Mouse (Mus musculus) heart, embryonic 12.5 days (tissue): ENCODE measurements around the gene Tmem41a. TPM values are rescaled to one million over a fixed set of nuclear protein-coding genes. Genes with fewer than 3 reads are reported as not detected.
"Not testable (repeated sequence)": the region's sequence is repeated elsewhere in the genome, so short reads cannot be mapped to it uniquely, and the experiment has no call there.

Experiments
- ATAC-seq: fragments of 200-750 bp; cut with Nextera tagmentation; 2 replicates; pipeline ENCODE4 v1.8.0; 2017; ENCODE audit warnings: moderate TSS enrichment, moderate library complexity; ENCODE audit not compliant: insufficient number of reproducible peaks, low FRiP score
- H3K27ac ChIP-seq: fragments of 300-500 bp; sonication (generic); 2 replicates; pipeline ENCODE4 v1.5.1; 2016; ENCODE audit warnings: mild to moderate bottlenecking, moderate library complexity; ENCODE audit not compliant: poor library complexity, severe bottlenecking
- H3K27me3 ChIP-seq: fragments of 300-500 bp; sonication (generic); replicated peaks from 2 replicates; pipeline ENCODE4 v1.6.1; 2016; ENCODE audit warnings: mild to moderate bottlenecking, moderate library complexity
- H3K36me3 ChIP-seq: fragments of 300-500 bp; sonication (generic); 2 replicates; pipeline ENCODE4 v1.6.1; 2016; ENCODE audit warnings: mild to moderate bottlenecking, moderate library complexity
- H3K4me1 ChIP-seq: fragments of 300-500 bp; sonication (generic); replicated peaks from 2 replicates; pipeline ENCODE4 v1.6.1; 2016; ENCODE audit warnings: mild to moderate bottlenecking
- H3K4me2 ChIP-seq: fragments of 300-500 bp; sonication (generic); 2 replicates; pipeline ENCODE4 v1.6.1; 2016; ENCODE audit warnings: mild to moderate bottlenecking, moderate library complexity
- H3K4me3 ChIP-seq: fragments of 300-500 bp; sonication (generic); 2 replicates; pipeline ENCODE4 v1.5.1; 2016; ENCODE audit warnings: mild to moderate bottlenecking
- H3K9ac ChIP-seq: fragments of 300-500 bp; sonication (generic); 2 replicates; pipeline ENCODE4 v1.6.1; 2016; ENCODE audit warnings: mild to moderate bottlenecking, moderate library complexity
- H3K9me3 ChIP-seq: fragments of 300-500 bp; sonication (generic); replicated peaks from 2 replicates; pipeline ENCODE4 v1.6.1; 2016; ENCODE audit warnings: mild to moderate bottlenecking, moderate library complexity
- WGBS: fragments of 180-500 bp; shearing (Covaris S2); methylation state at CpG from one replicate; pipeline ENCODE4 v1.1.7; 2016; 5-methylcytosine and 5-hydroxymethylcytosine counted together
- polyA plus RNA-seq: library from polyadenylated mRNA; unstranded; fragments of >200 nt; fragmentation: Nextera tagmentation; extraction: Ambion mirVana; gene quantifications from 2 replicates; pipeline ENCODE4 v1.2.1, GENCODE M21; 2016

Gene Tmem41a
- polyA plus RNA-seq, 1 experiment from 2014 or later = 37.6 TPM

DNA sequence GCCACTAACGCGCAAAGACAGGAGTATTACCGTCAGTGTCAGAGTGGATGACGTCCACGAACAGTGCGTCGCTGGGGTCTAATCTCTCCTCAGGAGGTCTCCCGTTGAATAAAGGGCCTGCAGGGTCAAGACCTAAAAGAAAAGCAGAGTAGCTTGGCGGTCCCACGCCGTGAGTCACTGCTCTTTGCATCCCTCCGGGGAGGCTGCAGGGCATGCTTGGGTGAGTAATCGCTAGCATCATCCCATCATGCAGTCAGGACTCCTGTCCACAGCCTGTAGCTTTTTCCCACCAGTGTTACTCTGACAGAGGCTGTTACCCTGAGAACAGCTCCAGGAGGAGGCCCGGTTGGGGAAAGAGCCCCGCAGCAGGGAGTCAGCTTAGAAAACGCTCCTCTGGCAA, 28.9 kb upstream of the Tmem41a start:
- Histone ChIP-seq H3K4me2 (peak overlapping the region; percentile 60), H3K27ac (no peak overlapping the region), H3K4me1 (peaks cover 10% of the 10 kb centered on the region; the same call in 1 of the 2 replicates), H3K9ac (no peak overlapping the region), H3K36me3 (no peaks in the 10 kb centered on the region), H3K4me3 (peak overlapping the region; percentile 11), H3K9me3 (no peaks in the 10 kb centered on the region), H3K27me3 (peaks cover 5% of the 10 kb centered on the region; the same call in 1 of the 2 replicates)
- ATAC-seq = no peak
- WGBS = 3% methylated on average over 16 of the region's 16 CpGs

DNA sequence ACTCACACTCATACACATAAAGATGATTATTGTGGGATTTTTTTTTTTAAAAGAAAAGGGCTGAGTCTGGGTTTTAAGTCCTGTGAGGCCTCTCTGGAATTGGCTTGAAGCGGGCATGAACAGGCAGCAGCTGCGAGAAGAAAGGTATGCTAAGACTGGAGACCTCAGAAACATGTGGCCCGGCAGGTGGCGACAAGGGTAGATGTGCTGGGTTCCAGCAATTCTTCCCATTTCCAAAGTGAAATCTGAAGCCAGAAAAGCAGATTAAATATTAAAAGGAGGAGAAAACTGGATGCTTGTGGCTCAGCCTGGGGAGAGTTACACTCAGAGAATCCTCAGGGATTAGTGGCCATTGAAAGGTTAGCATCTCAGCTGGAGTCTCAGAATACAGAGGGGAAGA, 24.1 kb upstream of the Tmem41a start:
- no peaks in the 10 kb centered on the region; the same call in 1 of the 2 replicates for H3K9me3 ChIP-seq
- H3K36me3 ChIP-seq = no peaks in the 10 kb centered on the region
- no peak overlapping the region for H3K9ac ChIP-seq
- 66% methylated on average over 4 of the region's 4 CpGs for WGBS
- ATAC-seq = no peak
- no peak overlapping the region for H3K4me2 ChIP-seq
- H3K4me3 ChIP-seq = no peak overlapping the region
- H3K4me1 ChIP-seq = peaks cover 9% of the 10 kb centered on the region; the same call in 1 of the 2 replicates
- 0 out of 2 replicates have a peak, but pooled peaks cover 5% of the 10 kb centered on the region for H3K27me3 ChIP-seq
- H3K27ac ChIP-seq = no peak overlapping the region

DNA sequence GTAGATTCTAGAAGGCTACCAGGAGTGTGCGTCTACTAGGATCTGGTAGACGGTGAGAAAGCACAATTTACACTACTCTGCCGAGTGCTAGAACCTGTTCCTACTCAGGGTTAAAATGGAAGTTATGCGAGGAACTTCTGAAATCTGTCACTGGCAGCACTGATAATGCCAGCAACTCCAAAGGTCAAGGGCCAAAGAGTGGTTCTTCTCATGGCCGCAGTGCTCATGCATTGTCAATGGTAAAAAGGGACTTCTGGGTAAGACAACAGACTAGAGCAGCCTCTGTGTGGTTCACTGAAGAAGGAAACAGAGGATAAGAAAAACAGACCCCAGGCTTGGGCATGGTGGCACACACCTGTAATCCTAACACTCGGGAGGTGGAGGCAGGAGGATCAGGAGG, 23.2 kb upstream of the Tmem41a start:
- 71% methylated on average over 6 of the region's 6 CpGs for WGBS
- Histone ChIP-seq H3K36me3 (no peaks in the 10 kb centered on the region), H3K27me3 (0 out of 2 replicates have a peak, but pooled peaks cover 2% of the 10 kb centered on the region), H3K4me3 (no peak overlapping the region), H3K9me3 (no peaks in the 10 kb centered on the region; the same call in 1 of the 2 replicates), H3K27ac (no peak overlapping the region), H3K9ac (no peak overlapping the region), H3K4me1 (no peaks in the 10 kb centered on the region; the same call in 1 of the 2 replicates), H3K4me2 (no peak overlapping the region)
- ATAC-seq = no peak

DNA sequence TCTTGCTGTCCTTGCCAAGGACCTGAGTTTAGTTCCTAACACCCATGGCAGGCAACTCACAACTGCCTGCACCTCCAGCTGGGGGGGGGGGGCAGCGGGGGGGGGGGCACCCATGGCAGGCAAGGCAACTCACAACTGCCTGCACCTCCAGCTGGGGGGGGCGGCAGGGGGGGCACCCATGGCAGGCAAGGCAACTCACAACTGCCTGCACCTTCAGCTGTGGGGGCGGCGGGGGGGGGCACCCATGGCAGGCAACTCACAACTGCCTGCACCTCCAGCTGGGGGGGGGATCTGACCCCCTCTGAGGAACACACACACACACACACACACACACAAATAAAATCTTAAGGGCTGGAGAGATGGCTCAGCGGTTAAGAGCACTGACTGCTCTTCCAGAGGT, 22.5 kb upstream of the Tmem41a start:
- Histone ChIP-seq H3K9me3 (no peaks in the 10 kb centered on the region; the same call in 1 of the 2 replicates), H3K36me3 (no peaks in the 10 kb centered on the region), H3K4me3 (no peak overlapping the region), H3K4me2 (no peak overlapping the region), H3K4me1 (no peaks in the 10 kb centered on the region), H3K27ac (no peak overlapping the region), H3K9ac (no peak overlapping the region), H3K27me3 (no peaks in the 10 kb centered on the region)
- ATAC-seq = 0 out of 2 replicates have a peak, but pooled peaks have one; percentile 39
- 81% methylated on average over 5 of the region's 5 CpGs for WGBS

DNA sequence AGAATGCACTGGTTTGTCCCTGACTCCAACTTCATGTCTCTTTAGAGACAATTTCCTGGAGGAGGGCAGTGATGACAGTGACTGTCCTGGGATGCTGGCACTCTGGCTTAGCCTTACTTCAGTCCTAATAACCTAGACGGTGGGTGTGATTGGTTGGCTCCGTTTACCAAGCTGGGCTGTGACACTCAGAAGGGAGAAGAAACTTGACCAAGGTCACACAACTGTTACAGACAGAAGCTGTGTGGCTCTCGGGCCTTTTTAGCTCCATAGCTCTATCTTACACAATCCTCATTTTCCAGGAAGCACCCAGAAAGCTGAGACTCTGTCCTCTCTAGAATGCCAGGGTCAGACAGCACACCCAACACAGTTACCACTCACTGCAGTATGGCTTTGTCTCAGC, 18.2 kb upstream of the Tmem41a start:
- H3K27me3 ChIP-seq = peaks cover 3% of the 10 kb centered on the region; the same call in 1 of the 2 replicates
- no peaks in the 10 kb centered on the region for H3K36me3 ChIP-seq
- no peaks in the 10 kb centered on the region; the same call in 1 of the 2 replicates for H3K9me3 ChIP-seq
- no peaks in the 10 kb centered on the region for H3K4me1 ChIP-seq
- no peak overlapping the region for H3K4me3 ChIP-seq
- H3K9ac ChIP-seq = no peak overlapping the region
- ATAC-seq = no peak
- H3K4me2 ChIP-seq = no peak overlapping the region
- H3K27ac ChIP-seq = no peak overlapping the region
- WGBS = 70% methylated on average over 3 of the region's 3 CpGs

DNA sequence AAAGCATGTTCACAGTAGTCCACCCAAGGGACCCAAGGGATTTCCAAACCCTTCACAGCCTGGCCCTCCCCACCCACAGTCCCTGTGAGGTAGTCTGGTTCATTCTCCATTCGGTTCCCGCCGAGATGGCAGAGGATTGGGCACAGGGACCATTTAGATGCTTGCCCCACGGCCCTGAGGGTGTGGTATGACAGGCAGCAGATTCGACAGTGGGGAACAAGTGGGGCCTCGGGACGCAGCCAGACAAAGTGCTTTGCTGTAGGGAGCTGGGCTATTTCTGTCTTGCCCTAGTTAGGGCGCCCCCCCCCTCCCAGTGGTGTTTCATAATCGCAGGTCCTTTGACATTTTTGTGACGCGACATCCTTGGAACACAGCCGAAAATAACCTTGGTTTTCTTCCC, 8.2 kb upstream of the Tmem41a start:
- peak; percentile 64 for ATAC-seq
- 40% methylated on average over 12 of the region's 12 CpGs for WGBS
- H3K27ac ChIP-seq = peak overlapping the region; percentile 75; the same call in 1 of the 2 replicates
- H3K4me2 ChIP-seq = peak overlapping the region; percentile 59
- peak overlapping the region; percentile 66 for H3K9ac ChIP-seq
- peak overlapping the region; percentile 24; the same call in 1 of the 2 replicates for H3K4me3 ChIP-seq
- peaks cover 14% of the 10 kb centered on the region for H3K4me1 ChIP-seq
- no peaks in the 10 kb centered on the region for H3K36me3 ChIP-seq
- 0 out of 2 replicates have a peak, but pooled peaks cover 5% of the 10 kb centered on the region for H3K9me3 ChIP-seq
- H3K27me3 ChIP-seq = no peaks in the 10 kb centered on the region; the same call in 1 of the 2 replicates

DNA sequence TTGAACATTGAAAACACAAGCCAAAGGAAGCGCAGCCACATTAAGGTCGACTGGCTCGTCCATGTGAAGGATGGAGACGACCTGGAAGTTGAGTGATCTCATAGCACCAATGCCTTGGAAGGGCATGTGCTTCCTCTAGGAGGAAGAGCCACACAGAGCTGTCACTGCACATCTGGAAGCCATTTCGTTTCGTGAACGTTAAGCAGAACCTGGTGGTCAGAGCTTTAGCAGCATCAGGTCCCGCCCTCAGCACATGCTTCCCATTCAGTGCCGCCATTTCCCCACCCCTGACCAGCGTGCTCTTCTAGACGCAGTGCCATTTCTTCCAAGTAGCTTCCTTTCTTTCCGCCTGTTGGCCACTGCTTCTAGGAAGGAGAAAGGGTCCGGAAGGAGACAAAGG, 18.9 kb downstream of the Tmem41a start:
- Histone ChIP-seq H3K4me3 (no peak overlapping the region), H3K4me2 (no peak overlapping the region), H3K36me3 (peaks cover 21% of the 10 kb centered on the region), H3K9ac (no peak overlapping the region), H3K27ac (no peak overlapping the region), H3K9me3 (no peaks in the 10 kb centered on the region), H3K27me3 (no peaks in the 10 kb centered on the region), H3K4me1 (no peaks in the 10 kb centered on the region)
- WGBS = 72% methylated on average over 13 of the region's 13 CpGs
- no peak for ATAC-seq

DNA sequence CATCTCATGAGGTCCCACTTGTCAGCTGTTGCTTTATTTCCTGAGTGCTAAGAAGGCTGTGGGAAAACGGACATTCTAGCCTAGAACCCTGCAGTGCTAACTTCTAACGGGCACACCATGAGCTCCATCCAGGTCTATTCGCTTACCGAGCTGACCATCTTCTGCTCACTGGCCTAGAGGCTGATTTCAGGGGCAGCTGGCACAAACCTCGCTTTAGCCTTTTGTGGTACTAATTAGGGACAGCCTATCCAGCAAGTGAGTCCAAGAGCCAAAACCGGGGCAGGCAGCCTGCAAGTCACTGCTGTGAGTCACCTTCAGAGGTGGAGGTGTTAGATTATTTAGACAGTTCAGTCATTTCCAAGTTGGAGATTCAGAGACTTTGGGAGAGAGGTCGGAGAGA, 30.7 kb downstream of the Tmem41a start:
- peaks cover 15% of the 10 kb centered on the region for H3K36me3 ChIP-seq
- H3K4me3 ChIP-seq = no peak overlapping the region
- H3K9ac ChIP-seq = no peak overlapping the region
- no peaks in the 10 kb centered on the region for H3K9me3 ChIP-seq
- no peaks in the 10 kb centered on the region for H3K27me3 ChIP-seq
- no peak overlapping the region for H3K27ac ChIP-seq
- WGBS = 65% methylated on average over 7 of the region's 7 CpGs
- H3K4me1 ChIP-seq = 0 out of 2 replicates have a peak, but pooled peaks cover 5% of the 10 kb centered on the region
- no peak overlapping the region for H3K4me2 ChIP-seq
- no peak for ATAC-seq

DNA sequence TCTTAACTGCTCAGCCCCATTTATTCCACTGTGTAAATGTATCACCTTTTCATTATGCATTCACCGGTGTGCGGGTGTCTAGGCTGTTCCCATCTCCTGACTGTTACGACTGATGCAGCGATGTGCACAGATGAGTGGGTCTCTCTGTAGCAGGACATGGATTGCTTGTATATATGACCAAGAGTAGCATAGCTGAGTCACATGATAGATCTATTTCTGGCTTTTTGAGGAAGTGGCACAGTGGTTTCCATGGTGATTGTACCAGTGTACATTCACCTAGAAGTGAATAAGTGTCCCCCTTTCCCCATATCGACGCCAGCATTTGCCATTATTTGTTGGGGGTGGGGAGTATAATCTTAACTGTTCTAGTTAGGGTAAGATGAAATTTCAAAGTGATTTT, 34.0 kb downstream of the Tmem41a start:
- peaks cover 10% of the 10 kb centered on the region; the same call in 1 of the 2 replicates for H3K36me3 ChIP-seq
- no peak overlapping the region for H3K27ac ChIP-seq
- no peak for ATAC-seq
- H3K9me3 ChIP-seq = no peaks in the 10 kb centered on the region
- no peak overlapping the region for H3K4me2 ChIP-seq
- no peaks in the 10 kb centered on the region for H3K27me3 ChIP-seq
- H3K4me3 ChIP-seq = no peak overlapping the region
- 88% methylated on average over 6 of the region's 6 CpGs for WGBS
- peaks cover 7% of the 10 kb centered on the region; the same call in 1 of the 2 replicates for H3K4me1 ChIP-seq
- no peak overlapping the region for H3K9ac ChIP-seq

DNA sequence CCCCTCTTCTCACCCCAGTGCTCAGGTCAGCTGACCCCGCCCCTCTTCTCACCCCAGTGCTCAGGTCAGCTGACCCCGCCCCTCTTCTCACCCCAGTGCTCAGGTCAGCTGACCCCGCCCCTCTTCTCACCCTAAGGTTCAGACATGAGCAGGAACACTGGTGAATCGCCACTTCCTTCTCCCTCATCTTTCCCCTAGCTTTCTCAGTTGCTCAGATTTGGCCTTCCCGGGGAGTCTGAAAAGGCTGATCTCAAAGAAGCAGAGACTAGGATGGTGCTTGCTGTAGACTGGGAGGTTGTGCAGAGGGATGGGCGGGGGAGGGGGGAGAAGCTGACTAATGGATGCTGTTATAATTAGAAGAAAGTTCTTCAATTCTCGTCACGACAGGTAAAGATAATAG, 38.4 kb downstream of the Tmem41a start:
- H3K36me3 ChIP-seq = not testable (repeated sequence)

DNA sequence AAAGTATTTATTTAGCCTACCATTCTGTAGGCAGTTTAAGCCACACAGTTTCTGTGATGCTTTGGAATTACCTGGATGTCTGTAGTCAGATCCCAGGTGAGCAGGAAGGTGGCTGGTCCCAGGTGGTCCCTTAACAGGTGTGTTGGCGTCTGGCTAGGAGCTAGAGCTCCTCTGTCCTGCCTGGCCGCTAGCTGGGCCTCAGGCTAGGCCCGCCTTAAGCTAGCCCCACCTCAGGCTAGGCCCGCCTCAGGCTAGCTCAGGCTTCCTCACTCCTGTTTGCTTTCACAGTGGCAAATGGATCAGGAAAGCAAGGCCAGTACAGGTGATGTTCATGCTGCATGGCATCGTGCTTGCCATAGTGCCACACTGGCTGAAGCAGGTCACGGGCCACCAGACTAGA, 40.5 kb downstream of the Tmem41a start:
- Histone ChIP-seq H3K27me3 (no peaks in the 10 kb centered on the region), H3K9me3 (no peaks in the 10 kb centered on the region), H3K4me1 (peaks cover 7% of the 10 kb centered on the region; the same call in 1 of the 2 replicates), H3K9ac (no peak overlapping the region), H3K4me3 (no peak overlapping the region), H3K4me2 (no peak overlapping the region), H3K36me3 (no peaks in the 10 kb centered on the region; the same call in 1 of the 2 replicates), H3K27ac (no peak overlapping the region)
- ATAC-seq = no peak
- WGBS = 88% methylated on average over 6 of the region's 6 CpGs

More for the DNA sequence above, 38.4 kb downstream of the Tmem41a start:
- not testable (repeated sequence) for H3K4me3 ChIP-seq, H3K27me3 ChIP-seq, H3K9ac ChIP-seq, H3K9me3 ChIP-seq, ATAC-seq, H3K27ac ChIP-seq
- 38% methylated on average over 7 of the region's 8 CpGs for WGBS
- Histone ChIP-seq H3K4me1 (peaks cover 12% of the 10 kb centered on the region; the same call in 1 of the 2 replicates), H3K4me2 (peak overlapping the region; percentile 45)

DNA sequence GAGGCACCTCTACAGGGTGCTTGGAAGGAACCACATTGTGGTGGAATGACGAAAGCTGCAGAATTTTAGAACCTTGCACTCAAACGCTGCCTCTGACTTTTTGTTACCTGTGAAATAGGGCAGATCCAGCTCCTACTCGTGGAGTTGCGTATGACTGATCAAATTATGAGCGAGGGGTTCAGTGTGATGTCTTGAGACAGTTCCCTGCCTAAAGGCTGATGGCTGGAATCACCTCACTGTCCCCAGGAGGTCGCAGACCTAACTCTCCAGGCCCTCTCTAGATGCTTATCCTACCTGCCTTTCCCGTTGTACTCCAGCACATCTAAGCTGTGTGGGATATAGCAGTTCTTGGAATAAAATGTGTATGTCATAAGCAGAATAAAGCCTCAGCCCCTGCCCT, 41.4 kb downstream of the Tmem41a start:
- WGBS = 80% methylated on average over 7 of the region's 7 CpGs
- Histone ChIP-seq H3K4me2 (no peak overlapping the region), H3K27me3 (no peaks in the 10 kb centered on the region), H3K36me3 (no peaks in the 10 kb centered on the region; the same call in 1 of the 2 replicates), H3K9me3 (no peaks in the 10 kb centered on the region), H3K27ac (no peak overlapping the region), H3K4me1 (peaks cover 7% of the 10 kb centered on the region; the same call in 1 of the 2 replicates), H3K4me3 (no peak overlapping the region), H3K9ac (no peak overlapping the region)
- no peak for ATAC-seq
